Mouse (Mus musculus) kidney, postnatal 4 days (tissue): ENCODE measurements around the gene Zfp467.

Source experiments
- DNase-seq, 2 experiments: peaks; one replicate each; pipeline ENCODE4 v3.0.0; 2021; ENCODE audit warnings: mixed read lengths in 2 of 2

Gene Zfp467

GRCm38 (mm10) chr6:48409726-48410343 lies 35.8 kb downstream of the Zfp467 start:
- DNase-seq, result no peak

- no peak for DNase-seq
These were observed 41.6 kb downstream of the Zfp467 start for GRCm38 (mm10) chr6:48404071-48404470.

- DNase-seq, result no peak
These were observed 45.7 kb downstream of the Zfp467 start for GRCm38 (mm10) chr6:48399906-48400305.

- peak; percentile 47 to 59 for DNase-seq
These were observed 48.3 kb downstream of the Zfp467 start for GRCm38 (mm10) chr6:48397336-48397735.

GRCm38 (mm10) chr6:48396686-48397085 lies 48.9 kb downstream of the Zfp467 start:
- no peak for DNase-seq

GRCm38 (mm10) chr6:48396008-48396595 lies 49.5 kb downstream of the Zfp467 start:
- DNase-seq, result no peak

GRCm38 (mm10) chr6:48395105-48396007 lies 50.3 kb downstream of the Zfp467 start, which contains the start of gene Krba1:
Gene Krba1, plus strand, starts transcription at chr6:48395586.
- peak; percentile 92 to 94 for DNase-seq

GRCm38 (mm10) chr6:48393811-48394210 lies 51.8 kb downstream of the Zfp467 start:
- no peak for DNase-seq

- DNase-seq, result no peak
These were observed 57.4 kb downstream of the Zfp467 start for GRCm38 (mm10) chr6:48388221-48388620.
